Mouse (Mus musculus): ENCODE data around the gene Tnpo3.
A peak's percentile ranks its signal among the peaks of the same experiment; 100 is the strongest.

The Tnpo3 gene

GRCm38 (mm10) chr6:29527361-29528164 is 82.1 kb downstream of the Tnpo3 start:
- DNase-seq (ENCODE audit: low spot score in 2 of 2): no peak

- no peak for DNase-seq (ENCODE audit: low spot score in 2 of 2)
Observed at GRCm38 (mm10) chr6:29526281-29527251, 83.1 kb downstream of the Tnpo3 start, which contains the start of gene Irf5. Gene Irf5 (plus strand): TSS chr6:29526625.

- DNase-seq (ENCODE audit: low spot score in 2 of 2): no peak
Observed at GRCm38 (mm10) chr6:29525256-29525655, 84.4 kb downstream of the Tnpo3 start.

GRCm38 (mm10) chr6:29524034-29524489 is 85.6 kb downstream of the Tnpo3 start:
- peak in 1 of 2 experiments; percentile 42 for DNase-seq (ENCODE audit: low spot score in 2 of 2)

GRCm38 (mm10) chr6:29523301-29524033 is 86.2 kb downstream of the Tnpo3 start:
- no peak for DNase-seq (ENCODE audit: low spot score in 2 of 2)

- no peak for DNase-seq (ENCODE audit: low spot score in 2 of 2)
Observed at GRCm38 (mm10) chr6:29522626-29523300, 86.9 kb downstream of the Tnpo3 start.

GRCm38 (mm10) chr6:29517139-29517538 is 92.5 kb downstream of the Tnpo3 start:
- peak in 1 of 2 experiments; percentile 75 for DNase-seq (ENCODE audit: low spot score in 2 of 2)

GRCm38 (mm10) chr6:29513284-29513683 is 96.4 kb downstream of the Tnpo3 start:
- DNase-seq (ENCODE audit: low spot score in 2 of 2): peak in 1 of 2 experiments; percentile 38

GRCm38 (mm10) chr6:29509086-29509485 is 100.6 kb downstream of the Tnpo3 start:
- no peak for DNase-seq (ENCODE audit: low spot score in 2 of 2)

GRCm38 (mm10) chr6:29507447-29508309 is 102.0 kb downstream of the Tnpo3 start, which contains the start of gene Kcp:
Gene Kcp (minus strand): TSS chr6:29507952.
- DNase-seq (ENCODE audit: low spot score in 2 of 2): peak in 1 of 2 experiments; percentile 25

GRCm38 (mm10) chr6:29506834-29507233 is 102.9 kb downstream of the Tnpo3 start:
- peak in 1 of 2 experiments; percentile 24 for DNase-seq (ENCODE audit: low spot score in 2 of 2)

- DNase-seq (ENCODE audit: low spot score in 2 of 2): no peak
Observed at GRCm38 (mm10) chr6:29505493-29505892, 104.2 kb downstream of the Tnpo3 start.

GRCm38 (mm10) chr6:29501599-29501998 is 108.1 kb downstream of the Tnpo3 start:
- no peak for DNase-seq (ENCODE audit: low spot score in 2 of 2)

GRCm38 (mm10) chr6:29500810-29501209 is 108.9 kb downstream of the Tnpo3 start:
- no peak for DNase-seq (ENCODE audit: low spot score in 2 of 2)

- no peak for DNase-seq (ENCODE audit: low spot score in 2 of 2)
Observed at GRCm38 (mm10) chr6:29500177-29500576, 109.5 kb downstream of the Tnpo3 start.

- DNase-seq (ENCODE audit: low spot score in 2 of 2): no peak
Observed at GRCm38 (mm10) chr6:29497791-29498190, 111.9 kb downstream of the Tnpo3 start.

- no peak for DNase-seq (ENCODE audit: low spot score in 2 of 2)
Observed at GRCm38 (mm10) chr6:29496270-29496669, 113.4 kb downstream of the Tnpo3 start.

- DNase-seq (ENCODE audit: low spot score in 2 of 2): no peak
Observed at GRCm38 (mm10) chr6:29494101-29494500, 115.6 kb downstream of the Tnpo3 start.

Data from right cerebral cortex, postnatal 10 days (tissue).